Mouse (Mus musculus): ENCODE measurements around the gene Prrc2b.

Gene Prrc2b

DNA sequence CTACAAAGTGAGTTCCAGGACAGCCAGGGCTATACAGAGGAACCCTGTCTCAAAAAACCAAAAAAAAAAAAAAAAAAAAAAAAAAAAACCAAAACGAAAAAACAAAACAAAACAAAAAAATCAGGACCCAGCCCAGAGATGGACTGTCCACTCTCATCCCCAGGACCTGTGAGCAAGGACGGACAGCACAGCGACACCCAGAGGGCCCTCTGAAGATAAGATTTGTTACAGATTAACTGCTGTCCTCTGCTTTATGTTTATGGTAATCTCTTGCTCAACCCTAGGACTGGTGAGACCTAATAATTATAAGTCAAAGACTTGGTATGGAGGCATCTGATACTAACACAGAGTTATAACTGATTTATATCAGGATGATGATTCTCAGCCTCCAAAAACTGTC is 124.9 kb downstream of the Prrc2b start:
- DNase-seq (ENCODE audit: low read depth, low spot score) = no peak

DNA sequence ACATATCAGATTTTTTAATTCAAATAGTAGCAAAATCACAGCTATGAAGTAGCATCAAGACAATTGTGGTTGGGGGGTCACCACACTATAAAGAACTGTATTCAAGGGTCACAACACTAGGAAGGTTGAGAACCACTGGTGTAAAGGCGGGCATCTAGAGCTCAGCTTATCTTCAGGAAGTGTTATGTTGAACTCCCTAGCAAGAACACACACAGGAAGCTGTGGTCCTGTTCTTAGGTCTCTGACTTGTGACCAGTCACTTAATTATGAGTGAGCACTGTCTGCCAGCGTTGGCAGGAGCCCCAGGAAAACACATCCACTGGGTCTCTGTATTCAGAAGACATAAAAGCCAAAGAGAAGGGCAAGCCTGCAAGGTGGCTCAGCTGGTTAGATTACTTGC is 131.4 kb downstream of the Prrc2b start:
- no peak for DNase-seq (ENCODE audit: low read depth, low spot score)

DNA sequence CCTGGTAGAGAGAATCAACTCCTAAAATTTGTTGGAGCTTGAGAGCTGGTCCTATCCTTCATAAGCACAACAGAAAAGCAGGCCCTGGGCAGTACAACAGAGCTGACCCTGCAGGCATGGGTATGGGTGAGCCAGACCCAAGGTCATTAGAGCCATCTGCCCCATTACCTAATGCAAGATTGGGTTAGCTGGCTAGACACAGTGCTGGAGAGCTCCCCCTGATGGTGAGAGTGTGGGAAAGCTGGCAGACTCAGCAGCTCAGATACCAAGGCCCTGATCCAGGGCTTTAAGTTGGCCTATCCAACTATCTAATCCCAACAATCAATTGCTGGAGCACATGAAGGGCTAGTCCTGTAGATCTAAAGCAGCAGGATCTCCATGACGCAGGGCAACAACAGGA is 131.8 kb downstream of the Prrc2b start:
- DNase-seq (ENCODE audit: low read depth, low spot score) = no peak

DNA sequence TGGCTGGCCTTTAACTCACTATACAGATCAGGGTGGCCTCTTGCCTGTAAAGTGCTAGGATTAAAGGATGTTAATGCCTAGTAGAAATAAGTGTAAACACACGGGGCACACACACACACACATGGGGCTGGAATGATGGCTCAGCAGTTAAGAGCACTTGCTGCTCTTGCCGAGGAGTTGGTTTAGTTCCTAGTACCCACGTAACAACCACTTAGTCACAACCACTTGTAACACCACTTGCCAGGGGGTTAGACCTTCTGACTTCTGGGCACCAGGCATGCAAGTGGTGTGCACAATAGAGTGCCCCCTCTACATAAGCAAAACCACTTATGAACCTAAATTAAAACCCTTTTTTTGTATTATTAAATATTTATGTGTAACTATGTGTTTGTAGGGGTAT is 133.1 kb downstream of the Prrc2b start:
- no peak for DNase-seq (ENCODE audit: low read depth, low spot score)

All from c-Kit-negative CD71-positive TER-119-positive erythroid progenitor cells, embryonic 14.5 days (primary cell).